Mouse (Mus musculus): ENCODE measurements around the gene Gm10358.
"Not testable (repeated sequence)": the region's sequence is repeated elsewhere in the genome, so short reads cannot be mapped to it uniquely, and the experiment has no call there.

The Gm10358 gene

DNA sequence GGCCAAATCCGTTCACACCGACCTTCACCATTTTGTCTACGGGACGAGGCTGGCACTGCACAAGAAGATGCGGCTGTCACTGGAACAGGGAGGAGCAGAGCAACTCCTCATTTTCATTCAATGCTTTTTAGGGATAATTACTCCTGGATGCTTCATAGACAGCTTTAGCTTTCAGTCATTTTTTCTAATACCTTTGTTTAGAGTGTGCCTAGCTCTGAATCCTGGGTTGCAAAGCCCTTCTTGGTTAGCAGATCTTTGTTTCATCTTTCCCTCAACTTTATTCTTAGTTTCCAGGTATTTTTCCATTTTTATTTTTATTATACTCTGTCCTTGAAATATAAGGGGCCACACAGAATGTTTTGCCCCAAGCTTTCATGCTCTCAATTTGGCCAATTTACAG is at the start of gene Gm10358:
TSS of gene Gm10358 (minus strand) at position 101 of the 400 bp plus-strand sequence.
- no peak for DNase-seq (ENCODE audit: low read depth, low spot score)

- DNase-seq (ENCODE audit: low read depth, low spot score) = no peak
Measured at GRCm38 (mm10) chr8:75448394-75448793, 42.0 kb upstream of the Gm10358 start, which contains the start of gene Iqcm. TSS of gene Iqcm (plus strand) at chr8:75448694.

- DNase-seq (ENCODE audit: low read depth, low spot score) = not testable (repeated sequence)
Measured at GRCm38 (mm10) chr8:75415696-75416095, 9.3 kb upstream of the Gm10358 start.

DNA sequence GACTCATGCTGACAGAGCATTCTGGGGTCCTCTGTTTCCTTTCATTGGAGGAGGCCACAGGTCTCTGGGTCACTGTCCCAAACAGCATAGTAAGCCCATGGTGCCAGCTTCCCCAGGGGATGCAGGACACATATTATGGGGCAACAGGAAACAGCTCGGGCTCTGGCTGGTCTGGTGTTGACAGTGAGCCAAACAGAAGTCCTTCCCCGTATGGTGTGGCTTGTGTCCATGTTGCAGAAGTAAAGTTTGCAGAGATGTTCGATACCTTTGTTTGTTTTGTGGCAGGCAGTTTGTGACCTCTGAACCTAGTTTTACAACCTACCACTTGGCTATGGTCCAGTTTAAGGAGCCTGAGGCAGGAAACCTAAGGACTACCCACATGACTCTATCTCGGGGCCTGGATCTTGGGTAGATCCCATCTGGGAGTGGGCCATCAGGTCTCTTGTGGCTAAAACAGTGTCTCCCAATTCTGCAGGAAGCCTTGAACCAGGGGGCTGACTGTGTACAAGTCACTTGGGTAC is 21.6 kb downstream of the Gm10358 start:
- DNase-seq (ENCODE audit: low read depth, low spot score) = no peak

DNA sequence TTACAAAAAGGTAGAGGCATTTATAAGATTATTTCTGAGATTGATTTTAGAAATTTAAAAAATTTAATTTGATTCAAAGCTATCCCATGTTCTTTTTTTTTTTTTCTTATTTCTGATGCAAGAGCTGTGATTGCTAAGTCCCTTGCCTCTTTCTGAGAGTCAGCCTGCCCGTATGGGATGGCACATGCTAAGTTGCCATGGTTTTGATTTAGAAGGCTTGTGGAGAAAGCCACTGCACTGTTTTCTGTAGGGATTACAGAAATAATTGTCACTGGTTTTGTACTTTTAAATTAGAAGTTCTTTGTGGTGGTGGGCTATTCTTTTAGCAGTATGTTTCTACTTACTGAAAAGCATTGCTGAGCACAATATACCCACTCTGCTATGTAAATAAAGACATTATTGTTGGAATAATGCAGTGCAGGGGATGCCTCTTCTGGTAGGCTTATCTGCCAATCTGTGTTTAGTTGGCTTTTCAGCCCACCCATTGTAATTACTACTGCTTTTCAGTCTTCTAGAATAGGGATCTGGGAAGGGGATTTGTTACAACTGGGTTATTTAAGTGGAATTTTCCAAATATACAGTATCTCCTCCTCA is 30.8 kb downstream of the Gm10358 start:
- no peak for DNase-seq (ENCODE audit: low read depth, low spot score)

DNA sequence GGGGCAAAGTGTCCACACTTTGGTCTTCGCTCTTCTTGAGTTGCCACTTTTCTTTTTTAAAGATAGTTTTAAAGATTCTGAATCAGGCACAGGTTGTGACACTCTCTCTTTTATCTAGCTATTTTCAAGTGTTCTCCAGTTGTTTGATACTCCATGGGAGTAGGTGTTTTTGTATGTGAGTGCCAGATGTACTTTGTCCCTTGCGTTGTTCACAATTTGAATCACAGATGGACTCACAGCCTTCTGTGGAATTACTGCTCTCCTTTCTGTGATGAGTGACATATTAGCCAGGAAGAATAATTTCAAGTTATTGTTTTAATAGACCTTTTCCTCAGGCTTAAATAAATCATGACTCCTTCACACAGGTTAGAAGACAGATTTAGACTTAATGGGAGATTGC is 34.4 kb downstream of the Gm10358 start:
- DNase-seq (ENCODE audit: low read depth, low spot score) = no peak

Measured in embryo, embryonic 11.5 days (tissue).